Mouse (Mus musculus) left cerebral cortex, adult 2 months (tissue): ENCODE measurements around the gene Prss2. TPM values are rescaled to one million over a fixed set of nuclear protein-coding genes. Genes with fewer than 3 reads are reported as not detected.
"Not testable (repeated sequence)": the region's sequence is repeated elsewhere in the genome, so short reads cannot be mapped to it uniquely, and the experiment has no call there.

Source experiments
- DNase-seq, 2 experiments: peaks; one replicate each; pipeline ENCODE4 v3.0.0; 2021 to 2022; ENCODE audit warnings: low spot score in 2 of 2, mixed read lengths in 1 of 2; ENCODE audit errors: extremely low spot score in 1 of 2
- H3K27ac ChIP-seq: fragments of 200-600 bp; 2 replicates; pipeline ENCODE4 v1.8.1; 2022
- H3K4me3 ChIP-seq: fragments of 200-600 bp; 2 replicates; pipeline ENCODE4 v1.8.1; 2022
- CTCF ChIP-seq: fragments of 200-600 bp; IDR thresholded peaks from 2 replicates; pipeline ENCODE4 v1.8.1; 2022; ENCODE audit warnings: antibody characterized with exemption, mild to moderate bottlenecking, moderate library complexity
- intact Hi-C: fragments of 180-260 bp; cut with DNase I; formaldehyde crosslinking; loops from one replicate; pipeline ENCODE4 v1.15.1; 2025
- long read RNA-seq, 2 experiments: library from polyadenylated mRNA; stranded (forward); transcript quantifications; one replicate each; pipeline ENCODE4 v2.0.0; 2021; ENCODE audit warnings: borderline mapping rate in 2 of 2
- total RNA-seq, 2 experiments: library from RNA; stranded (reverse); gene quantifications; 2 replicates each; pipeline ENCODE4 v1.2.3; 2021

Gene Prss2
- total RNA-seq, result not detected
- long read RNA-seq, experiment 1, result 0 reads
- long read RNA-seq, experiment 2, result 0 reads

DNA sequence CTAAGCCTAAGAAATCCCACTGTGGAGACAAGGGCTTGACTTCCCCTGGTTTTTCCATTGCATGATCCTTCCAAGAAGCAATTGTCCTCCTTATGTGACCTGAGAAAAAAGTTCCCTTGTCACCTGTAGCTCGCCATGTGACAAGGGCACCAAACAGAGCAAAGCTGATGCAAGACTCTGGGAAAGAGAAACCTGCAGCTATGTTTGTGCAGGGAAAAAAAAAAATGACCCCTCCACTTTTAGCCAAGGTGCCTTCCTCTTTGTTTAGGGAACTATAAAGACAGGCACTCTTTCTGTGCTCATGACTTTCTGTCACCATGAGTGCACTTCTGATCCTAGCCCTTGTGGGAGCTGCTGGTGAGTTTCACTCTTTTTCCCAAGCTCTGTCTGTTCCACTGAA is at the start of gene Prss2:
Gene Prss2, plus strand, starts transcription at position 301 of the 400 bp plus-strand sequence.
- no peak within 1 kb of the TSS for H3K4me3 ChIP-seq
- DNase-seq, result no peak
- no peak within 1 kb of the TSS for H3K27ac ChIP-seq
- no peak for TF ChIP-seq CTCF
- intact Hi-C loops, result no loop called here

DNA sequence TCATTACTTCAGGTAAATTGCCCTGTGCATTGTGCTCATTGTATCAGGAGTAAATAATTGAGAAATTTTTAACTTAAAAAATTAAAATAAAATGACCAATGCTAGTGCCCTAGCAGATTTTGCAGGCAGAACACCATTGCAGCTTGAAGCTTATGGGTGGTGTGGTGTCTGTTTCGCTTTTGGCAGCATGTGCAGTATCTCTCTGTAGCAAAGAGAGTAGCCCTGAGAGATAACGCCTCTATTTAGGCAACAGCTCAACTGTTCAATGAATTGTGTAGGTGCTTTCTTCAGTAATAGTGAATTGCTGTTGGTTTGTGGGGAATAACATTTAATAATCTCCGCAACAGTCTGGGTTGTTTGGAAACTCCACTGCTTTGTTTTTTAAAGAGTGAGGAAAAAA is 22.2 kb upstream of the Prss2 start:
- no peak for DNase-seq
- H3K4me3 ChIP-seq, result no peak overlapping the region
- intact Hi-C loops, result no loop called here
- no peak overlapping the region for H3K27ac ChIP-seq
- no peak for TF ChIP-seq CTCF

DNA sequence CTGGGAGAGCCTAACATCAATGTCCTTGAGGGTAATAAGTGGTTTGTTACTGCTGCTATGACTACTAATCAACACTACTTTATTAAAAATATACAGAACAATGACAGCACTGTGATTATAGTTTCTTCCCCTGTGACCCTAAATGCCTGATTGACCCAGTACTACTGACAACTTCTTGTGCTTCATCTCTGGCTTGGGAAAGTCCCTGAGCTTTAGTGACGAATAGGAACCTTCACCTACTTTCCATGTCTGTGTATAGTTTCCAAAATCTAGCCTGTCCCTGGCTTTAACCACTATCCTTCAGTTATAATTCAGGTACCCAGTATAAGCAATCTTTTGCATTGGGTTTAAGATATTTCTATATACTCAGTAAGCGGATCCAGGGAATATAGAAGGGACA is 16.7 kb upstream of the Prss2 start:
- DNase-seq, result no peak
- no peak overlapping the region for H3K27ac ChIP-seq
- H3K4me3 ChIP-seq, result no peak overlapping the region
- TF ChIP-seq CTCF, result no peak
- intact Hi-C loops, result no loop called here

DNA sequence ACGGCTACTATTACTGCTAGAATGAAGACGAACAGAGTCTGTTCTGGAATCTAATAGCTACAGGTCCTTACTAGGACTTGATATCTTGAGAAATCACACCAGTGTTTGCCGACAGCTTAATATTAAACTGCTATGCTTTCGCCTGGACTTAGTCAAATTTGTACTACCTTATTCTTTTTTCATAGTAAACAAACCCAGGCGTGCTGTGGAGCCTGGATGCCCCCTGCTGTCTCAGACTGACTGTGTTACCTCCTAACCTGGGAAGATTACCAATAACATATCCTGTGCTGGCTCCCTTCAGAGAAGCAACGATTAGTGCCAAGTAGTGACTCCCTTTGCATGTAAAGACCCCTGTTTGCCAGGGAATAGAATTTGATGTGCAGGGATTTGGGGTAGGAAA is 16.3 kb upstream of the Prss2 start:
- Histone ChIP-seq H3K4me3 (no peak overlapping the region), H3K27ac (no peak overlapping the region)
- intact Hi-C loops, result no loop called here
- peak; percentile 18 for TF ChIP-seq CTCF
- no peak for DNase-seq

DNA sequence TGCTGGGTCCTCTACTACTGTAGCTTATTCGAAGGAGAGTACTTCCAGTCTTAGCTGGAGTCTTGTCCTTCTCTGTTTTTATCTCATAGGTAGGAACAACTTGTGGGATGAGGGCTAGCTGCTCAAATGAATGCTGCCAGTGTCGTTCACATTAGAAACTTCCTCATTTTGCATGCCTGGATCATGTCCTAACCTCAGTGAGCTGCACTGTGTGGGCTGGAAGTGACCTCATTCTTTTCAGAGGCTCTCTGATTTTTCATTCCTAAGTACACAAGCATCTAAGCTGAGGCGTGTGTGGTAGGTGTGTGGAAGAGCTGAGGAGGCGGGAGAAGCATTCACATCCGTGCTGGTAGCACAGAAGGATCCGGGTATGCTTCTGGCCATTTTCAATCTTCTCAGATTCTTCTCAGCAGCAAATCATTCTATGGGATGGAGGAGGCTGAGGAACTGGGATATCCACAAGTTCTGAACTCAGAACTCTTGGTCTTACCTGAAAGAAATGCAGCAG is 3.5 kb upstream of the Prss2 start:
- no peak overlapping the region for H3K27ac ChIP-seq
- H3K4me3 ChIP-seq, result no peak overlapping the region
- no peak for TF ChIP-seq CTCF
- DNase-seq, result no peak
- intact Hi-C loops, result no loop called here

DNA sequence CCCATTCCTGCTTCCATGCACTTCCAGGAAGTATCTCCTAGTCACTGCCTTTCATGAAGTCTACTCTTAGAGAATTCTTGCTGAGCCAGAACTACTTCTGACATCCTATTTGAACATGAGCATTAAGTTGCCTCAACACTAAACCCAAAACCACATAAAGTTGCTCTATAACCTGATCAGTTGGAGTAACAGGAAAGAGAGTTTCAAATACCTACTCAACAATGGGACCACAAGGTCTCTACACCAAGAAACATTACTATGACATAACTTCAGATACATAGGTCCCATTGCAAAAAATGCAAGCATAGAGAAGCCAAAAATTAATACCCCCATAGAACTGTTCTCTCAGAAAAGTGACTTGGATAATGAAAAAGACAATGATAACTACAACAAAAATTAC is 4.9 kb downstream of the Prss2 start:
- no peak overlapping the region for H3K27ac ChIP-seq
- no peak overlapping the region for H3K4me3 ChIP-seq
- no peak for TF ChIP-seq CTCF
- intact Hi-C loops, result loop anchor here (5.0 kb wide), 1 partner anchor 389 kb away; no protein-coding TSS in a partner anchor
- no peak for DNase-seq

DNA sequence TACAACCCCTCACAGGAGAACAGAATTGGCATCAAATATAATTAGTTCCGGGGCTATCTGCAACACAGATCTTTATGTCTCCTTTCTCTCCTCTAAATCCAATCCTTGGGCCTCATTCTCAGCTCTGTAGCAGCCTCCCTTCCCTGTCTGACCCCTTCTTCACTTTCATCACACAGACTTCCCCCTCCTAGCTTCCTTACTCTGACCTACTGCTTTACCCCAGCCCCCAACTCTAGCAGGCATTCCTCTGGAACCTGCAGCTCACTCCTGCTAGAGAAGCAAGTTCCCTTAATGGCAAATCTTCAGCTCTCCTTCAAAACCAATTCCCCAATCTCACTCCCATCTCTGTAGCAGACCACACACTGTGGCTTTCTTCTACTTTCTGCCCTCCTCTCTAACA is 5.8 kb downstream of the Prss2 start:
- TF ChIP-seq CTCF, result no peak
- Histone ChIP-seq H3K4me3 (no peak overlapping the region), H3K27ac (no peak overlapping the region)
- intact Hi-C loops, result loop anchor here (5.0 kb wide), 1 partner anchor 390 kb away; no protein-coding TSS in a partner anchor
- no peak for DNase-seq

DNA sequence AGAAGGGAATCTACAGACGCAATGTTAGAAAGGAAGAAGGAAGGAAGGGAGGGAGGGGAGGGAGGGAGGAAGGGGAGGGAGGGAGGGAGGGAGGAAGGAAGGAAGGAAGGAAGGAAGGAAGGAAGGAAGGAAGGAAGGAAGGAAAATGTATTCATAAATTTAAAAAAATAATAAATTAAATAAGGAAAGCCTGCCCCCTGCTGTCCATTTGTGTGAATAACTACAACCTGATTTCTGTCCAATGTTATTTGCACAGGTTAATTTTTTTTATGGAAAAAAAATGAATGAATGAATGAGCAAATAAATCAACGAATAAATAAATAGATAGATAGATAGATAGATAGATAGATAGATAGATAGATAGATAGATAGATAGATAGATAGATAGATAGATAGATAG is 8.4 kb downstream of the Prss2 start:
- H3K4me3 ChIP-seq, DNase-seq, H3K27ac ChIP-seq: not testable (repeated sequence)
- intact Hi-C loops, result loop anchor here (1.0 to 5.0 kb wide), 3 partner anchors 267 to 393 kb away; no protein-coding TSS in a partner anchor
- peak; percentile 51 for TF ChIP-seq CTCF

DNA sequence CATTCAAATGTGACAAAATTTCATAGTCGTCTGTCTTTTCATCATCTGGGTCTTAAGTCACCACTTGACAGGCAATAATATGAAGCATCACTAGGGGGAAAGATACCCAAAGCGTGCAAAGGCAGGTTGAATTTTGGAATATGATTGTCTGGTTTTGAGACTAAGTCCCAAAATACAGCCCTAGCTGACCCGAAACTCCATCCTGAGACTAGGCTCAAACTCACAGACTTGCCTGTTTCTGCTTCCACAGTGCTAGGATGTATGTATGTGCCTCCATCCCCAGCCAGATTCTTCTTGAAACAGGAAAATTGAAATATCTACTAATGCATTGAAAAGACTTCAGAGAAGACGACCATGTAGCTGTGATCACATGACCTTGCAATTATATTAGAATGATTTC is 10.6 kb downstream of the Prss2 start:
- no peak overlapping the region for H3K4me3 ChIP-seq
- no peak for TF ChIP-seq CTCF
- H3K27ac ChIP-seq, result no peak overlapping the region
- intact Hi-C loops, result no loop called here
- DNase-seq, result no peak

DNA sequence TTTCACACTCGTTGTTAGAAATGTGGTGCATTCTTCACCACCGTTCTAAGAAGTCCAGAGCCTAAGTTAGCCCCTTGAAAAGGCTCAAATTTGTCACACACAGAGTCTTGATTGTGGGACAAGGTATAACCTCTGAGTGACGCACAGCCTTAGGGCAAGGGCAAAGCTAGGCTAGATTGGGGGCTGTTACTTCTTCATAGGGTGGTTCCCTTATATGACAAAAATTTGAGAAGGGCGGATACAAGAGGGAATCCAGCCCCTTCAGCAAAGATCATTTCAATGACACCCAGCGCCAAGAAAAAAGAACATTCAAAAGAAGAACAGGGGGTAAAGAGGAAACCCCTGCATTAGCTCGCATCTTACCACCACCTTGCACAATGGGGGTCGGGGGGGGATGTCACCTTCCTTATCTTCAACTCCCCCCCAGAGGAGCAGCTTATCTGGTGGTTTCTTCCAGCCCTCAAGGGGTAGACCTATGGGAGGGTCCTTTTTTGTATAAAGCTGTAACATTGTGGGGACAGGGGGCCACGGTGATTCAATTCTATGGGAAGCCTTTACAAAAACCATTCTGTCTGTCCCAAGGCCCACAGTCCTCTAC is 11.2 kb downstream of the Prss2 start:
- no peak overlapping the region for H3K27ac ChIP-seq
- intact Hi-C loops, result no loop called here
- TF ChIP-seq CTCF, result no peak
- no peak overlapping the region for H3K4me3 ChIP-seq
- no peak for DNase-seq

DNA sequence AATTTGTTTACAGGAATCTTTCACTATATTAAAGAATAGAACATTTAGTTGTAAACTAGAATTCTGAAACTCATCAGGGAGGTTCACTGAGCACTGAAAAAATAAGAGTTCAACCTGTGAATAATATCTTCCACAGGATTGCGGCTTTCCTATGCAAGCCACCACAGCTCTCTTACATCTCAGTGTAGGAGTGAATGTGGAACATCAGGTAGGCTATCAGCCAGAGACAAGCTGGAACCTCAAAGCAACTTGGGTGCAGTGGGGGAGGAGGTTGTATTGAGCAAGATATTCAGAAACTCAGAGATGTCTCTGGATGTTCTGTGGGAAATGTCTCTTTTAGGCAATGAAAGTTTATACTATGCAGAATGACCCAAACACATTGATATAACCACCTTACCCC is 15.8 kb downstream of the Prss2 start:
- H3K4me3 ChIP-seq, result no peak overlapping the region
- DNase-seq, result no peak
- H3K27ac ChIP-seq, result no peak overlapping the region
- intact Hi-C loops, result no loop called here
- no peak for TF ChIP-seq CTCF

DNA sequence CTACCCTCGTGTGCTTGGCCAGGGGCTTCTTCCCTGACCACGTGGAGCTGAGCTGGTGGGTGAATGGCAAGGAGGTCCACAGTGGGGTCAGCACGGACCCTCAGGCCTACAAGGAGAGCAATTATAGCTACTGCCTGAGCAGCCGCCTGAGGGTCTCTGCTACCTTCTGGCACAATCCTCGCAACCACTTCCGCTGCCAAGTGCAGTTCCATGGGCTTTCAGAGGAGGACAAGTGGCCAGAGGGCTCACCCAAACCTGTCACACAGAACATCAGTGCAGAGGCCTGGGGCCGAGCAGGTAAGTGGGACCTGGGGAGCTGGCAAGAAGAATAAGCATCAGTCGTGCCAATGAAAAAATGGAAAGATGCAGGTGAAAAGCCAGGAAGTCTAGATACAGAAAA is 16.7 kb downstream of the Prss2 start:
- H3K27ac ChIP-seq, H3K4me3 ChIP-seq, intact Hi-C loops, DNase-seq: not testable (repeated sequence)

DNA sequence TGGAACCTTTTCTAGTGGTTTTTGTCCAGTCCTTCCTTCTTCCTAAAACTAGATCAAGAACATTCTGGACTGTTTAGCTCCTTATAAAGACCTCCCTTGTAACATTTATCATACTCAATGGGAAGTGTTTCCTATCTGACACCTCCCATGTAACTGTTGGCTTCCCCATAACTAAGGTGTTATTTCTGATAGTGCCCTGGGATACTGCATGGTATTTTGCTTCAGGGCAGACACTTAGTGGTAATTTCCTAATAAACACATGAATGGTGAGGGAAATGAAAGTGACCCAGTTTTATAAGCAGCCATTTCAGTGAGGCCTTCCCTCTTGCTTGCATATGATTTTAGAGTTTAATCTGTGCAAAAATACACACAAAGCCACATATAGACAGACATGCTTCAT is 19.2 kb downstream of the Prss2 start:
- TF ChIP-seq CTCF, result no peak
- no peak overlapping the region for H3K4me3 ChIP-seq
- no peak for DNase-seq
- H3K27ac ChIP-seq, result no peak overlapping the region
- intact Hi-C loops, result no loop called here
